ENCODE assay signal across 15 mouse cellular contexts in genomic region chr6:51533467-51534200, GRCm38 (mm10). TPM values are rescaled to one million over a fixed set of nuclear protein-coding genes. Genes with fewer than 3 reads are reported as not detected.
A peak's percentile ranks its signal among the peaks of the same experiment; 100 is the strongest.
DNase-seq lines count a peak whose midpoint lies in the region.
"Had no signal": no experiment of that assay in that cellular context is flagged by ENCODE, and none has a peak within 500 bp of the region (broad histone marks: within the 10 kb centered on the region; RNA-seq: fewer than 3 reads in every experiment).

No protein-coding gene starts in this region.

- peak; percentile 25 for DNase-seq in adrenal gland, adult 2 months
- no peak for DNase-seq in adrenal gland, postnatal 4 days (ENCODE audit: low spot score in 2 of 2)
- DNase-seq in 3T3-L1 (ENCODE audit: low read depth, low spot score) (peak; percentile 67), ZHBTc4 (ENCODE audit: low read depth, low spot score) (peak; percentile 76)
- DNase-seq in cerebellum, postnatal 14 days: no peak
- no peak for DNase-seq in spleen, postnatal 14 days (ENCODE audit: low spot score in 2 of 2)
- no peak for DNase-seq in right cerebral cortex, postnatal 14 days
- DNase-seq: cerebellum, postnatal 25 days; right cerebral cortex, postnatal 25 days had no signal

- H3K79me2 ChIP-seq in macrophage (ENCODE audit: inconsistent target): peaks cover 98% of the 10 kb centered on the region

- peaks cover 14% of the 10 kb centered on the region for H3K36me3 ChIP-seq in macrophage (ENCODE audit: inconsistent target)
- H3K36me3 ChIP-seq: embryonic facial prominence, embryonic 12.5 days; heart, embryonic 15.5 days; hindbrain, embryonic 15.5 days had no signal

- 32% methylated on average over 6 of the region's 6 CpGs for WGBS in macrophage (ENCODE audit: missing documents)

- H3K4me3 ChIP-seq in macrophage (ENCODE audit: inconsistent target): no peak overlapping the region
- H3K4me3 ChIP-seq: embryonic facial prominence, embryonic 12.5 days; heart, embryonic 15.5 days; hindbrain, embryonic 15.5 days; left cerebral cortex, adult 2 months; megakaryocyte, embryonic 14.5 days had no signal

- peak overlapping the region; percentile 89 for H3K27ac ChIP-seq in macrophage
- H3K27ac ChIP-seq: embryonic facial prominence, embryonic 12.5 days; heart, embryonic 15.5 days; hindbrain, embryonic 15.5 days; left cerebral cortex, adult 2 months had no signal

RNA-seq across cellular contexts. Expression of gene Snx10, which starts 9.9 kb away (rescaled TPM):
- 10 to 100 TPM; 36.2 to 69.2 TPM for total RNA-seq in adrenal gland, adult 2 months (2021)
- 0.81 and 0.95 TPM in 2 replicates for polyA plus RNA-seq in adrenal gland, adult 2 months (2012; rRNA removed)
- 10 to 100 TPM; 14.5 TPM for total RNA-seq in adrenal gland, postnatal 4 days (2021)
- 100 to 1,000 TPM in 23 of 26 experiments, 10 to 100 TPM in 3; 73.8 to 511 (median 250) TPM for total RNA-seq in macrophage (2018; cell fraction: chromatin; rRNA removed)
- 100 to 1,000 TPM in 17 of 26 experiments, 10 to 100 TPM in 9; 73.4 to 231 (median 154) TPM for total RNA-seq in macrophage (2018; cell fraction: cytosol; rRNA removed)
- total RNA-seq in macrophage (2018; cell fraction: nucleus; rRNA removed): 100 to 1,000 TPM in 25 of 26 experiments, 10 to 100 TPM in 1; 84.6 to 517 (median 229) TPM
- polyA plus RNA-seq in macrophage (2018): 66.2 to 91.7 TPM (median 66.3 TPM) in 3 replicates

Comparison
In these comparisons a context has a peak if more than half of its experiments do, and no peak if none do; other contexts are left out.
1. DNase-seq: peak in adrenal gland, adult 2 months (single experiment), 3T3-L1 (single experiment) and ZHBTc4 (single experiment); none in adrenal gland, postnatal 4 days (0 of 2), cerebellum, postnatal 14 days (0 of 2), spleen, postnatal 14 days (0 of 2) and right cerebral cortex, postnatal 14 days (single experiment).